Mouse (Mus musculus) thymus, adult 2 months (tissue): ENCODE data around the gene Bcl11b.

ENCODE experiments used
- CTCF ChIP-seq: fragments of 200-500 bp; IDR thresholded peaks from 2 replicates; pipeline ENCODE4 v1.5.1; 2012; ENCODE audit warnings: mild to moderate bottlenecking, control low read depth, low read length, moderate library complexity, borderline replicate concordance; ENCODE audit not compliant: control insufficient read depth, poor library complexity, insufficient read depth; ENCODE audit errors: extremely low read depth
- POLR2A ChIP-seq: fragments of 200-500 bp; IDR thresholded peaks from 2 replicates; pipeline ENCODE4 v1.6.1; 2012; ENCODE audit warnings: mild to moderate bottlenecking, low read length, control low read depth, moderate library complexity; ENCODE audit not compliant: control insufficient read depth, poor library complexity, insufficient read depth; ENCODE audit errors: extremely low read depth

GRCm38 (mm10) chr12:108002436-108003189 lies 789 bp downstream of the Bcl11b start:
- TF ChIP-seq POLR2A (no peak), CTCF (no peak)
